Comparison of ENCODE assay signal across 23 mouse cellular contexts in genomic region chr6:147788095-147788494, GRCm38 (mm10).
DNase-seq lines count a peak whose midpoint lies in the region; ATAC-seq and TF ChIP-seq lines count a peak whose summit lies in the region.
"Had no signal": no experiment of that assay in that cellular context is flagged by ENCODE, and none has a peak within 500 bp of the region (broad histone marks: within the 10 kb centered on the region; RNA-seq: fewer than 3 reads in every experiment).

No protein-coding gene starts in this region.

- H3ac ChIP-seq in C2C12 (ENCODE audit: control insufficient read depth, insufficient read length, low read depth) (no peak overlapping the region), myocyte (ENCODE audit: control insufficient read depth, insufficient read length) (no peak overlapping the region)

- no peaks in the 10 kb centered on the region for H3K27me3 ChIP-seq in C2C12 (ENCODE audit: control insufficient read depth, insufficient read depth, insufficient read length)
- no peaks in the 10 kb centered on the region for H3K27me3 ChIP-seq in myocyte (ENCODE audit: control insufficient read depth, insufficient read depth, insufficient read length)
- H3K27me3 ChIP-seq: CH12.LX; forebrain, embryonic 12.5 days; heart, embryonic 15.5 days; Patski had no signal

- no peak for TF ChIP-seq POLR2A in myocyte (IDR thresholded peaks at IDR 0.05; ENCODE audit: insufficient read length, low read depth)

- H3K79me2 ChIP-seq in C2C12 (ENCODE audit: control insufficient read depth, insufficient read depth) (no peaks in the 10 kb centered on the region), myocyte (ENCODE audit: control insufficient read depth, insufficient read depth) (no peaks in the 10 kb centered on the region)

- no peak overlapping the region for H3K4me3 ChIP-seq in C2C12 (ENCODE audit: insufficient read depth, poor library complexity, severe bottlenecking)
- H3K4me3 ChIP-seq in myocyte = no peak overlapping the region
- H3K4me3 ChIP-seq: embryonic facial prominence, embryonic 13.5 days; forebrain, embryonic 12.5 days; heart, embryonic 15.5 days; hindbrain, embryonic 10.5 days had no signal

- ATAC-seq in cerebellum, adult (ENCODE audit: insufficient number of reproducible peaks, low FRiP score, low TSS enrichment) = no peak
- ATAC-seq: activated CD4-positive, CD25-positive, alpha-beta regulatory T cell, adult 4 months; forebrain, embryonic 16.5 days; intestine, embryonic 16.5 days; Patski had no signal

- no peak for TF ChIP-seq CTCF in C2C12 (IDR thresholded peaks at IDR 0.05; ENCODE audit: control insufficient read depth, insufficient read depth, insufficient read length)

- DNase-seq in cerebellum, adult 11 months = peak; percentile 10
- DNase-seq in cerebellum, postnatal 10 days = peak; percentile 36 to 46
- DNase-seq in lung, postnatal 25 days (ENCODE audit: low spot score) = no peak
- DNase-seq in urinary bladder, adult 2 months (ENCODE audit: low spot score) = no peak
- DNase-seq: adrenal gland, postnatal 14 days; gastrocnemius, postnatal 10 days; heart, adult 18-20 months; heart, postnatal 14 days; kidney, adult 2 months had no signal

- no peak overlapping the region for H3K4me2 ChIP-seq in myocyte (ENCODE audit: low read depth)
- H3K4me2 ChIP-seq: embryonic facial prominence, embryonic 13.5 days; forebrain, embryonic 12.5 days; heart, embryonic 11.5 days; heart, embryonic 15.5 days; hindbrain, embryonic 14.5 days had no signal

- H3K36me3 ChIP-seq in C2C12 (ENCODE audit: control insufficient read depth, insufficient read depth) (no peaks in the 10 kb centered on the region), myocyte (ENCODE audit: control insufficient read depth, insufficient read depth) (no peaks in the 10 kb centered on the region)
- H3K36me3 ChIP-seq: embryonic facial prominence, embryonic 13.5 days; forebrain, embryonic 12.5 days; heart, embryonic 15.5 days; hindbrain, embryonic 10.5 days had no signal

- H3K79me3 ChIP-seq in C2C12 (ENCODE audit: low read depth) = no peaks in the 10 kb centered on the region

TF ChIP-seq in C2C12, 6 proteins besides CTCF, POLR2A, EP300 and RAD21:
- TF ChIP-seq USF1 (IDR thresholded peaks at IDR 0.05; ENCODE audit: low read depth) (no peak), MYOD1 (IDR thresholded peaks at IDR 0.05; ENCODE audit: control insufficient read depth, insufficient read length, low read depth) (peak; percentile 61)

TF ChIP-seq in myocyte, 11 proteins besides CTCF, POLR2A, EP300 and RAD21:
- TF ChIP-seq CEBPB (IDR thresholded peaks at IDR 0.05; ENCODE audit: insufficient read depth, poor library complexity, severe bottlenecking) (no peak), USF1 (IDR thresholded peaks at IDR 0.05; ENCODE audit: low read depth) (no peak), MYOG (IDR thresholded peaks at IDR 0.05; ENCODE audit: control insufficient read depth in 1 of 3, insufficient read depth in 1 of 3, insufficient read length in 2 of 3, low read depth in 2 of 3) (peak; percentile 66 to 98 (median 98)), SRF (IDR thresholded peaks at IDR 0.05; ENCODE audit: control insufficient read depth, insufficient read length, low read depth) (no peak), TCF3 (IDR thresholded peaks at IDR 0.05; ENCODE audit: insufficient read length, low read depth) (peak; percentile 97), REST (IDR thresholded peaks at IDR 0.05; ENCODE audit: insufficient read depth, insufficient read length) (no peak), TCF12 (IDR thresholded peaks at IDR 0.05; ENCODE audit: insufficient read depth, poor library complexity, severe bottlenecking) (peak; percentile 98), MYOD1 (IDR thresholded peaks at IDR 0.05; ENCODE audit: control insufficient read depth in 1 of 3, insufficient read length in 2 of 3, low read depth in 2 of 3) (peak; percentile 1 to 99 (median 98)), POLR2AphosphoS2 (IDR thresholded peaks at IDR 0.05; ENCODE audit: insufficient read length, low read depth) (no peak), E2F4 (IDR thresholded peaks at IDR 0.05; ENCODE audit: insufficient read depth) (no peak), MAX (IDR thresholded peaks at IDR 0.05; ENCODE audit: low read depth) (no peak)

Comparison
In these comparisons a context has a peak if more than half of its experiments do, and no peak if none do; other contexts are left out.
1. DNase-seq: peak in cerebellum, adult 11 months (single experiment) and cerebellum, postnatal 10 days (2 of 2); none in lung, postnatal 25 days (single experiment) and urinary bladder, adult 2 months (single experiment).